Mouse (Mus musculus) CD4-positive, CD25-positive, alpha-beta regulatory T cell, adult 2 months (primary cell): ENCODE data around the gene Tnfrsf26.
"Not testable (repeated sequence)": the region's sequence is repeated elsewhere in the genome, so short reads cannot be mapped to it uniquely, and the experiment has no call there.

Experiments used
- DNase-seq: peaks from one replicate; pipeline ENCODE4 v3.0.0-alpha.2; 2012; ENCODE audit warnings: low read depth, low spot score

The Tnfrsf26 gene

GRCm38 (mm10) chr7:143628540-143628939, at the start of gene Tnfrsf26:
Gene Tnfrsf26 (minus strand): TSS chr7:143628722.
- peak; percentile 56 for DNase-seq

- peak; percentile 30 for DNase-seq
Observed at GRCm38 (mm10) chr7:143666427-143667311, 38.1 kb upstream of the Tnfrsf26 start.

- no peak for DNase-seq
Observed at GRCm38 (mm10) chr7:143663470-143663869, 34.9 kb upstream of the Tnfrsf26 start.

GRCm38 (mm10) chr7:143660797-143661196, 32.3 kb upstream of the Tnfrsf26 start:
- no peak for DNase-seq

- not testable (repeated sequence) for DNase-seq
Observed at GRCm38 (mm10) chr7:143649769-143650346, 21.3 kb upstream of the Tnfrsf26 start.

- DNase-seq: peak; percentile 94
Observed at GRCm38 (mm10) chr7:143649034-143649768, 20.7 kb upstream of the Tnfrsf26 start, which contains the start of gene Tnfrsf22. Gene Tnfrsf22 (minus strand): TSS chr7:143649661.

- not testable (repeated sequence) for DNase-seq
Observed at GRCm38 (mm10) chr7:143643949-143644348, 15.4 kb upstream of the Tnfrsf26 start.

- peak; percentile 38 for DNase-seq
Observed at GRCm38 (mm10) chr7:143636674-143637073, 8.2 kb upstream of the Tnfrsf26 start.

GRCm38 (mm10) chr7:143631503-143631902, 3.0 kb upstream of the Tnfrsf26 start:
- DNase-seq: no peak

- peak; percentile 76 for DNase-seq
Observed at GRCm38 (mm10) chr7:143629501-143629900, 979 bp upstream of the Tnfrsf26 start.

- DNase-seq: peak; percentile 57
Observed at GRCm38 (mm10) chr7:143627555-143628286, 801 bp downstream of the Tnfrsf26 start.

GRCm38 (mm10) chr7:143626178-143626577, 2.3 kb downstream of the Tnfrsf26 start:
- peak; percentile 63 for DNase-seq

GRCm38 (mm10) chr7:143625151-143625550, 3.4 kb downstream of the Tnfrsf26 start:
- DNase-seq: peak; percentile 63

- peak; percentile 47 for DNase-seq
Observed at GRCm38 (mm10) chr7:143624561-143624960, 4.0 kb downstream of the Tnfrsf26 start.

- no peak for DNase-seq
Observed at GRCm38 (mm10) chr7:143620951-143621350, 7.6 kb downstream of the Tnfrsf26 start.

- DNase-seq: no peak
Observed at GRCm38 (mm10) chr7:143614404-143615135, 14.0 kb downstream of the Tnfrsf26 start.

GRCm38 (mm10) chr7:143612215-143612614, 16.3 kb downstream of the Tnfrsf26 start:
- DNase-seq: peak; percentile 62

- no peak for DNase-seq
Observed at GRCm38 (mm10) chr7:143605321-143605720, 23.2 kb downstream of the Tnfrsf26 start.

- DNase-seq: no peak
Observed at GRCm38 (mm10) chr7:143604889-143605288, 23.6 kb downstream of the Tnfrsf26 start.

- DNase-seq: peak; percentile 51
Observed at GRCm38 (mm10) chr7:143601705-143602104, 26.8 kb downstream of the Tnfrsf26 start.
